Mouse (Mus musculus) heart, adult 2 months (tissue): ENCODE measurements around the gene Jak3.

Experiments used
- CTCF ChIP-seq: fragments of 200-600 bp; IDR thresholded peaks from 2 replicates; pipeline ENCODE4 v1.8.1; 2022; ENCODE audit warnings: antibody characterized with exemption, mild to moderate bottlenecking, moderate library complexity
- POLR2A ChIP-seq: fragments of 200-500 bp; IDR thresholded peaks from 2 replicates; pipeline ENCODE4 v1.6.1; 2011; ENCODE audit warnings: mild to moderate bottlenecking, low read depth, low read length, control low read depth; ENCODE audit not compliant: insufficient read depth

DNA sequence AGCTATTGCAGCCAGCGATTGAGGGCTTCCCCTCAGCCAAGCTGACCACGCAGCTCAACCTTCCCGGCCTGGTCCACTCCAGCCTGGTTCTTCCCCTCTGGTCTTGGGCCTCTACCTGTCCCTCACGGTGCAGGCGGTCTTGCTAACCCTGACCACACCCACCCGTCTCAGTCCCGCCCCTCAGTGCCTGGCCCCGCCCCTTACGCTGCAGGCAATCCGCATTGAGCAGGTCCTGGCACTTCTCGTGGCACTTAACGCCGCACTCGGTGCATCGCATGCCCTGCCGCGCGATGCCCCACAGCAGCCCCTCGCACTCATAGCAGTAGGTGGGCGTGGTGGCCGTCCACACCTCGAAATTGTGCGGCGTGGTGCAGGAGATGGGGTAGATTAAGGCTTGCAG lies 21.5 kb upstream of the Jak3 start:
- TF ChIP-seq CTCF (no peak), POLR2A (no peak)
